Mouse (Mus musculus) monocyte, adult 5-6 weeks (primary cell): ENCODE data around the gene Gm5129. TPM values are rescaled to one million over a fixed set of nuclear protein-coding genes. Genes with fewer than 3 reads are reported as not detected.
"Not testable (repeated sequence)": the region's sequence is repeated elsewhere in the genome, so short reads cannot be mapped to it uniquely, and the experiment has no call there.

Source experiments
- ATAC-seq: fragments of 153-309, 156-312 bp; replicated peaks from 2 replicates; pipeline ENCODE4 v1.8.0; 2017; ENCODE audit warnings: mild to moderate bottlenecking; ENCODE audit not compliant: low TSS enrichment, insufficient number of reproducible peaks, severe bottlenecking, poor library complexity, low FRiP score
- total RNA-seq: library from RNA; stranded (forward); fragments of 200-1000, 200-491, 200-594 nt; gene quantifications from 3 replicates; pipeline ENCODE4 v1.2.3, GENCODE M21; 2017

The Gm5129 gene
- 12.6 to 24.8 TPM in 2 of 3 replicates, not detected in the other for total RNA-seq

DNA sequence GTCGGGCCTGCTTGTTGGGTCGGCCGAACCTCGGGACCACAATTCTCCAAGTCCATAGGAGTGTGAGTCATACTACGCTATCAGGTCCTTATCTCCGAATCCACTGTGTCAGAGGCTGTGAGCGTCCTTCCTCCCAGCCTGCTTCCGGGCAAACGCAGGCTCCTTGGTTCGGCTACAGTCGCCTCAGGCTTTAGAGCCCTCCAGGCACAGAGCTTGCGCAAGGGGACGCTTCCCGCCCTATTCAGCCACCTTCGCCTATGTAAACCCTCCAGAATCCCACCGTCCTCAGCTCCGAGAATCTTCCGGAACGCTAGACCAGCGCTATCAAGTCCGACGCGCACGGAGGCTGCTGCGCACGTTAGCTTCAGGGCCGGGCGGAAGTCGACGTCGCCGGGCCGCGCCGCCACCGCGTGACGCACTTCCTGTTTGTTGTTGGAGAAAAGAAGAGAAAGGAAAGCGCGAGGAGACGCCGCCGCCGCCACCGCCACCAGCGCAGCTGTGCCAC, at the start of gene Gm5129, which contains the start of gene Dnajb6:
Gm5129 (minus strand) TSS at position 380 of the 505 bp plus-strand sequence.
Dnajb6 (plus strand) TSS at position 132 of the 505 bp plus-strand sequence.
- ATAC-seq = peak; percentile 78

- not testable (repeated sequence) for ATAC-seq
These were observed 49.2 kb upstream of the Gm5129 start for GRCm38 (mm10) chr5:29784906-29785305.

DNA sequence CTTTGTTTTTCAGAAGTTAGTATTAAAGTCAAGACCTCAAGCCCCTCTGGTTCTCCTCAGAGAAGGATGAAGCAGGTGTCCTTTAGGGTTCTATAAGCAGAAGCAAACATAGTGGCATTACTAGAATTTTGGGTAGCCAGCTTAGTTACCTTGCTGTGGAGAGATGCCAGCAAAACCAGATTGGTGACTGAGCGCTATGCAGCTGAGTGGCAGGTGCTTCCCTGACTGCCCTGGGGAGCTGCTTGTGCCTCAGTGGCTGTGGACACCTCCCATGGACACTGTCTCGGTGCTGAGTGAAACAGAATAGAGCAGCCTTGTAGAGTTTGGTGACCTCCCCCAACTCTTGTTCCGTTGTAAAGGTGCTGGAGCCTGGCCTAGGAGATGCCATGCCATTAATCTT, 46.5 kb upstream of the Gm5129 start:
- ATAC-seq = no peak

DNA sequence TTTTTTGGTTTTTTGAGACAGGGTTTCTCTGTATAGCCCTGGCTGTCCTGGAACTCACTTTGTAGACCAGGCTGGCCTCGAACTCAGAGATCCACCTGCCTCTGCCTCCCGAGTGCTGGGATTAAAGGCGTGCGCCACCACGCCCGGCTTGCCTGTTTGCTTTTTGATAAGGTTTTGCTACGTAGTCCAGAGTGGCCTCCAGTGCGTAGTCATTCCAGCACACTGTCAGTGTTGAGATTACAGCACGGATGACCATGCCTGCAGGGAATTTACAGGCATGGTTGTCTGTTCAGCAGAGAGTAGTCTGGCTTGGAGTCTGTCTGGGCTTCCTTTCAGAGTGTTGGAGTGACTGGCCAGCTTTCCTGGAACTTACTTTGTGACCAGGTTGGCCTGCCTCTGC, 44.0 kb upstream of the Gm5129 start:
- not testable (repeated sequence) for ATAC-seq

DNA sequence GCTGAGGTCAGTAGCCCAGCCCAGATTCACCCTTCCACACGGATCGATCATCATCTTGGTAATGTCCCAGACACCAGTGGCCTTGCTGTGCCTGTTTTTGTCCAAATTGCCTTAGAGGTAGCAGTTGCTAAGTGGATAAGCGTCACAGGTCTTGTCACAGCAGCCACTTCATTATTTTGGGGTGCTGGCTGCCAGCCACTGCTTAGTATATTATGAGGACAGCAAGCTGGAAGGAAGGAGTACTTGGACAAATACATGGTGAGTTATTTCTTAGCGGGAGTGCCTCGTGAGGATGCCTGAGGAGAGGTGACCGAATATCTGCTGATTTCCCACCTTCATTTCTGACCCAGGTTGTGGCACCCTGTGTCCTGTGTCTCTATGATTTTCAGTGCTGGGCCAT, 42.3 kb upstream of the Gm5129 start:
- ATAC-seq = no peak

DNA sequence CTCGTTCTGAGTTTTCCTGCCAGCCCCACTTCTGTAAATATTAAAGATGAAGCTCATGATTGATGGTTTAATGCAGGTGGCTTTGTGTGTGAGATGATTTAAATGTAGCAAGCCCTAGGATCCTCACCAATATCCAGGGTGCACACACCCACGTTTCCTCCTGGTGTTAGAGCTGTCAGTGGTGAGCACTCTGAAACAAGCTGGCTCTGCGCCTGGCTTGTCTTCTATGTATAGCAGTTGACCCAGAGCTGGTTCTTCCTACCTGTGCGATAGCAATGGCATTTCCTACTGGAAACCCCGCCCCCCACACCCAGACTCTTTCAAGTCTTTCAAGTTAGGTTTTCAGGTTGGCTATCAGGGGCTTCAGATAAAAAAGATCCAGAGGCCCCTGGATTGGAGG, 39.7 kb upstream of the Gm5129 start:
- no peak for ATAC-seq

DNA sequence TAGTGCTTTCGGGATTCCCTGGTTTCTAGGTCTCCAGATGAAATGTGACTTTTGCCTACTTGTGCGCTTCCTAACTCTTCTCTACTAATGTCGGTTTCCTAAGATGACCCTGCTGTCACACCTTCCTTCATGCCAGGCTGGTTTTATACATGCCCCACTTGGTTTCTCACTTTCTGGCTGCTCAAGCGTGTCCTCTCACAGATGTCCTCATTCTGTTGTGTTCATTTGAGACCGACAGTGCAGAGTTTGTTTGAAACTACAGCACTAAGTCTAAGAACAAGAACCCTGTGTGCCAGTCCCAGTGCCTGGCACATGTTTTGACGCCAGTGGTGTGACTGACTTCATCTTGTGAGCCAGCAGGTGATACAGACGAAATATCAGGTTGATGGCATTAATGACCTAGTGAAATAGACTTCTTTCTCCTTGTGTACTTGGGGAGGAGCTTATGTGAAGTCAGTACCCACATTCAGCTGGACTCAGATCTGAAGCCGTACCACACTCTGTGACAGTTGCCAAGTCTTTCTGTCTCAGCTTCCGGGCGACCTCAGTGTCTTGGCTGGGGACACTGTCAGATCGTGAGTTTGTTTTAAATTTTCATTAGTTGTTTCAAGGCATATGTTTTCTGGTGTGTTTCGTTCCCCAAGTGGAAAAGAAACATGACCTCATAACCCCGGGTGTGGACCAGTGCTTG, 37.9 kb upstream of the Gm5129 start:
- no peak for ATAC-seq

DNA sequence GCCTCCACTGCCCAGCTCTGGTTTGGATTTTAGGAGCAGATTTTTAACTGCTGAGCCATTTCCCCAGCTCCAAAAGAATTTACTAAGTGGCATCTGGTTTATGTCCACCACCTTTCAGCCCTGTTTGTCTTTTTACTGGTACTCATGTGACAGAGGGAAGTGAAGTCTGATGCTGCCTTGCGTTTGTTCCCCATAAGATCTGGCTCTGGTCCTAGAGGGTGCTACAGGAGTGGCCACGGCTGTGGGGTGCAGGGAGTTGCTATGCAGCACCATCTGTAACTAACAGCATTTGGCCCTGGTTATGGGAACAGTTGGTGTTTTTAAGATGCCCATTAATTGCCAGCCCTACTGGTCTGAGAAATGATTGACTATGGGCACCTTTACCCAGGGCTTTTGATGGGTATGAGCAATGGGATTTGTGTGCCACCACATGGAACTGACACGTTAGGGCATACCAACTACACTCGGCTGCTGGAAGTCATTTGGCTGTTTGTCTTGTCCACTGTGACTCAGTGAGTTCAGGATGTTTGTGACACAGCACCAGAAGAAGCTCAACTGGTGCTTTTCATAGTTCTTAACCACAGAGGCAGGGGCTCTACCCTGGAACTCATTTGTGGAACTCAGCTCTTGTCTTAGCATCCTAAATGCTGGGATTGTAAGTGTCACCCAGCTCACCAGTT, 37.1 kb upstream of the Gm5129 start:
- ATAC-seq = no peak

- no peak for ATAC-seq
These were observed 36.3 kb upstream of the Gm5129 start for GRCm38 (mm10) chr5:29772038-29772437.

DNA sequence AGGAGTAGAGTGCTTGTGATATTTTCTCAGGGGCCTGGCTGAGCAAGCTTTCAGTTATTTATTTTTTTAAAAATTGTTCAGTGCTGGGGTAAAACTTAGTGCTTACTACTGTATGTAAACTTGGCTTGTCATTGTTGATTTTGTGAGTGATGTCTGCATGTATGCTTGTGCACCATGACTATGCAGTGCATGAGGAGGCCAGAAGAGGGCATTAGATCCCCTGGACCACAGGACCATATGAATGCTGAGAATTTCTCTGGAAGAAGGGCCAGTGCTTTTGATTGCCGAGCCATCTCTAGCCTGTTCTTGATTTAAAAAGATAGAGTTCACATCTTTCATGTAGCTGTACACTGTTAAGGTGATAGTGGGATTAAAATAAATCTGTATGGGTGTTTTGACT, 35.2 kb upstream of the Gm5129 start:
- ATAC-seq = no peak

GRCm38 (mm10) chr5:29759318-29759717, 23.6 kb upstream of the Gm5129 start:
- ATAC-seq = no peak

DNA sequence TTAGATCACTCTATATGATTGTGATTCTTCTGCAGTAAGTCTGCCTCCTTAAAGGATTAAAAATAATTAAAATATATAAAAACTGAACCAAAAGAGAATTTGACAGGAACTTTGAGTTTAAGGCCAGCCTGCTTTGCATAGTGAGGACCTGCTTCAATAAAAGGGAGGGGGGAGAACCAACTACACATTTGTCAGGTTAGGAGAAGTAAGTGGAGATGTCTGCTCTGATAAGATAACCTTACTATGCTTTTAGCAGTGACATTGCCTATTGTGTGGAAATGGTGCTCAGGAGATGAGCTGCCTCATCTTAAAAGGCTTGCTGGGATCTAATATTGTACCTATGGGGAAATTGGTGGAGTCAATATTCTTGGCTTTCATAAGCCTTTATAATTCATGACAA, 17.2 kb upstream of the Gm5129 start:
- no peak for ATAC-seq

DNA sequence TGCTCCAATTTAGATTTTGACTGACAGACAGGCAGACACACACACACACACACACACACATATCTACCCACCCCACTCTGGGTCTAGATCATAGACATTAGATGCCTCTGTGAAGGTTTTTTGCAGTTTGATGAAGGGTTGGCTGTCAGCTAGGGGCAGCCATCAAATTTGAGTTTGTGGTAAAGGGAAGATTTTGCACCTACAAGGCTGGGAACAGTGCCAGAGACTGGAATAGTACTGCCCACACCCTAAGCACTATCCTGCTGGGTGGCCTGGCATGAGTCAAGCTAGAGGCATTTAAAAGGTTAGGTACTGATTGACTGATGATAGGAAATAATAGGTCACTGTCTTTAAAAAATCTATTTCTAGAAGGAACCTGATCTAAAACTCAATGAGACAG, 15.6 kb upstream of the Gm5129 start:
- no peak for ATAC-seq

DNA sequence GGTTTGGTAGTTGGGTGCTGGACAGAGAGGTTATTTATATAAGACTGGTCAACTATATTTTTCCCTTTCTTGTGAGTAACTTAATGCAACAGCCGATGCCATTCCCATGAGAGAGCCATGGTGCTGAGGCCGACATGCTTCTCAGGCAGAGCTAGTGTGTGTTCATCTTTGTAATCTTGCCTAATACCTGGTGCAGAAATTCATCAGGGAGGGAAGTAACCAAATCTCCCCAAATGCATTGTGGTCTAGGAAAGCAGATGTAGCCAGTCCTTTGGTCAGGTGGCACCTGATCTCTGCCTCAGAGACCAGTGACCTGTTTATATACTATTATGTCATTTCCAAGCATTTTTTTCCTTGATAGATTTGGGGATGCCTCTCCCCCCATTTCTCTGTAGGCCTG, 11.9 kb upstream of the Gm5129 start:
- no peak for ATAC-seq

DNA sequence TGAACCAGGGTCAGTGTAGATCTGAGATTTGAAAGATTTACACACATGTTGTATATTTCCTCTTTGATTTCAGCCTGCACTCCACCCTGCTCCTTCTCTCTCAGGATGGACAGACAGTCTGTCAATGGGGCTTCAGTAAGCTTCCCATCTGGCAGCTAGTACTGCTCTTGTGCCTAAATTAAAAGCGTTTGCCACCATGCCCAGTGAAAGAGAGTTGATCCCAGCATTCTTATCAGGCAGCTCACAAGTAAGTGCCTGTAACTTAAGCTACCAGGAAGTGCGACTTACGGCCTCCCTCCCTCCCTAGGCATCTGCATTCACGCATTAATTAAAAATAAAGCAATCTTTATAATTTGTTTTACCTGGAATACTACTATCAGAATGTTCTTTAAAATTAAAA, 5.4 kb upstream of the Gm5129 start:
- no peak for ATAC-seq

- no peak for ATAC-seq
These were observed 4.9 kb upstream of the Gm5129 start for GRCm38 (mm10) chr5:29740651-29741050.

- no peak for ATAC-seq
These were observed 2.3 kb upstream of the Gm5129 start for GRCm38 (mm10) chr5:29738076-29738475.

DNA sequence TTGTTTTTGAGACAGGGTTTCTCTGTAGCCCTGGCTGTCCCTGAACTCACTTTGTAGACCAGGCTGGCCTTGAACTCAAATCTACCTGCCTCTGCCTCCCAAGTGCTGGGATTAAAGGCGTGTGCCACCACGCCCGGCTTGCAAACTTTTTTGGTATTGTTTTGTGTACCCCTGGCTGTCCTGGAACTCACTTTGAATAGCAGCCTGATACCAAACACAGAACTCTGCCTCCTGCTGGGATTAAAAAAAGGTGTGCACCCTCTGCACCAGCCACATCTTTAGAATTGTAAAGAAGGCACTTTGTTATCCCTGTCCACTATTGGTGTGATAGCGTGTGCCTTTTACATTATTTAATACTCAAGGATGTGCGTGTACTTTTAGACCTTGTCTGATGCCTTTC, 1.7 kb upstream of the Gm5129 start:
- no peak for ATAC-seq

DNA sequence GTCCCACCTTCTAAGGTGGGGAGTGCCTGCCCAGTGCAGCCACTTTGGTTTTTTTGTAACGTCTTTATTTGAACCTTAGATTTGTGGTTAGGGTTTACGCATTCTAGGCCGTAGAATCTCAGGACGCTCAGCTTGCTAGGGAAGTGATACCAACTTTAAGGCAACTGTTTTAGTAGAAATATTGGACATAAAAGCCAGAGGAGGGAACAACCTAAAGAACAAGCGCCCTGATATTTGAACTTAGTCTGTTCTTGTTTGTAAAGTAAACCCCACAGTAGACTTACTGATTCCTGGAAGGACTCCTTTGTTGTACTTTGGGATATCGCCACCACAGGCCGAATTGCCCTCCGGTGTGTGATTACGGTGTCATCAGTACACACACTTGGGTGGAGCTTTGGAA, 1.2 kb upstream of the Gm5129 start:
- no peak for ATAC-seq
